Mouse (Mus musculus): ENCODE data around the gene Lyrm9. TPM values are rescaled to one million over a fixed set of nuclear protein-coding genes. Genes with fewer than 3 reads are reported as not detected.

Lyrm9 gene
- total RNA-seq (2021): 10 to 100 TPM; 28.3 to 34.3 TPM

DNA sequence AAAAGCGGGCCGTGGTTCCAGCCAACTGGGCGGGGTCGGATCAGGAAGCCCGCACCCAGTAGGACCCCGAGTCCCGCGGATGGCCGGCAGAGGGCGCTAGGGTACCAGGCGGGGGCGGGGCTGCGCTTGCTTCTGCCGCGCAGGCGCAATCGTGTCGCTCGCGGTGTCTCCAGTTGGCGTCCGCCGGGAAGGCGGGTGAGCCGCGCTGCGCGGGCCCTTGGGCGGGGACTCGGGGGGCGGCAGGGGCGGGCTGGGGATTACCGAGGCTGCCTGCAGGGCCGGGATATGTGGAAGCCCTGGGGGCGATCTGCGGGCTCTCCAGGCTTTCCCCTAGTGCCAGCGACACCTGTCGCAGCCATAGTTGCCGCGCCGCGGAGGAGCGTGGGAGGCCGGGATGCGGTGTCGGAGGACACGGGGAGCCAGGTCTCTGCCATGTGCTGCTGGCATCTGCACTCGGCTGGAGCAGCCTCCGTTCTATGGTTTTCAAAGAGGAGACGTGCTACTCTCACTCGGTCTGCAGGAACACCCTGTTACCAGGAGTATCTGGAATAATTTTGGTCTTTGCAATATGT, at the start of gene Lyrm9:
Lyrm9 (plus strand) TSS at position 143 of the 572 bp plus-strand sequence.
- intact Hi-C loops (cut with DNase I): loop anchor here (2.0 to 5.0 kb wide), 4 partner anchors 76 to 339 kb away; partner anchors contain the start of genes Ccnq and Nlk

DNA sequence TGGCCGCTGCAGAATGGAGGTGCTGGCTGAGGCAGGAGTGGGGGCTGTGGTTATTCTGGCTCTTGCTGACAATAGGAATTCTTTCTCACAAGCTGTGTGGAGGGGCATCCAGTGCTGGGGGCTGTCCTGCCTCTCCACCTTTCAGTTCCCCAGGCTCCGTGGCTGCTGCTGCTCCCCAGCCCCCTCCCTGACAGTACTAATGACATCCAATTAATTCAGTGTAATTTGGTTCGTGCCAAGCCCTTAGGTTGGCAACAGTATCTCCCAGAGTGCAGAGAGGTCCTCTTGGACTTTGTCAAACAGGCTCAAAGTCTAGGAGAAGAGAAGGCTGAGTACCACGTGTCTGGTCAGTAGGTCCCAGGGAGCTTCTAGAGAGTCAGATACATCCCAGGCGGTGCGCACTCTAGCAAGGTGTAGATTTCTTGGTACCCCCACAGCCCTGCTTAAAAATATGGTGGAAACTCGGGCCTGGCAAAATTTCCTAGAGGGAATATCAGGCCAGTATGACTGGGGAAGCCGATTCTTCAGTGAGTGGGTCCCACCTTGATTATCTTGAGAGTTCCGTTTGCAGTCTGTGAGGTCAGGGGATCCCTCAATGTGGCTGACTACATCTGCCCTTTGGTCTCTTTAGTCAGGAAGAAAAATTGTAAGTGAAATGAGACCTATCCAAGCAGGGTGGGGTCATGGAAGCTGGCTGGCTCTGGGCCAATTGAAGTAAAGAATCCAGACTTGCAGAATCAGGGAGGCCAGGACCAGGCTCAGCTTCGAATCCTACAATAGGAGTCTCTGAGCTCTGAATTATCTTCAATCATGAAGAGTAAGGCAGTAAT, 48.3 kb upstream of the Lyrm9 start:
- intact Hi-C loops (cut with DNase I): no loop called here
- no peak for DNase-seq

More for the DNA sequence above, at the start of gene Lyrm9:
- peak; percentile 98 to 100 for DNase-seq

- DNase-seq: no peak
- intact Hi-C loops (cut with DNase I): no loop called here
These were observed 46.4 kb upstream of the Lyrm9 start for GRCm38 (mm10) chr11:78780002-78780401.

DNA sequence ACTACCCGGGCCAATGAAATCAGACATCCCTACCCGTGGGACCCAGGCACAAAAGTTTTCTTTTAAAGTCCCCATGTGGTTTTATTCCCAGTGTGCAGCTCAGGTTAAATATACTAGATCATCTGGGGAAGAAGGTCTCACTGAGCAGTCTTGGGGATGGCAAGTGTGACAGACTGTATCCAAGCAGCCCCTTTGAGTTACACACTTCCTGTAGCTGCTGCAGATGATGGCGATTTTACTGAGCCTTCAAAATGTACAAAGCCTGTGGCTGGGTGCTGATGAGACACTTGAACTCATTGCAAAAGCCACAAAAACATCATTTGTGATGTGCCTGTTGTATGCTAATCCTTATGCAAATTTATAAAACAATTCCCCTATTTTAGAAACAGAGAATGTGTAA, 45.8 kb upstream of the Lyrm9 start:
- DNase-seq: no peak
- intact Hi-C loops (cut with DNase I): no loop called here

- intact Hi-C loops (cut with DNase I): no loop called here
- DNase-seq: no peak
These were observed 44.1 kb upstream of the Lyrm9 start for GRCm38 (mm10) chr11:78782326-78782725.

- no peak for DNase-seq
- intact Hi-C loops (cut with DNase I): no loop called here
These were observed 43.5 kb upstream of the Lyrm9 start for GRCm38 (mm10) chr11:78782791-78783347.

- intact Hi-C loops (cut with DNase I): no loop called here
These were observed 40.4 kb upstream of the Lyrm9 start for GRCm38 (mm10) chr11:78786013-78786431.

DNA sequence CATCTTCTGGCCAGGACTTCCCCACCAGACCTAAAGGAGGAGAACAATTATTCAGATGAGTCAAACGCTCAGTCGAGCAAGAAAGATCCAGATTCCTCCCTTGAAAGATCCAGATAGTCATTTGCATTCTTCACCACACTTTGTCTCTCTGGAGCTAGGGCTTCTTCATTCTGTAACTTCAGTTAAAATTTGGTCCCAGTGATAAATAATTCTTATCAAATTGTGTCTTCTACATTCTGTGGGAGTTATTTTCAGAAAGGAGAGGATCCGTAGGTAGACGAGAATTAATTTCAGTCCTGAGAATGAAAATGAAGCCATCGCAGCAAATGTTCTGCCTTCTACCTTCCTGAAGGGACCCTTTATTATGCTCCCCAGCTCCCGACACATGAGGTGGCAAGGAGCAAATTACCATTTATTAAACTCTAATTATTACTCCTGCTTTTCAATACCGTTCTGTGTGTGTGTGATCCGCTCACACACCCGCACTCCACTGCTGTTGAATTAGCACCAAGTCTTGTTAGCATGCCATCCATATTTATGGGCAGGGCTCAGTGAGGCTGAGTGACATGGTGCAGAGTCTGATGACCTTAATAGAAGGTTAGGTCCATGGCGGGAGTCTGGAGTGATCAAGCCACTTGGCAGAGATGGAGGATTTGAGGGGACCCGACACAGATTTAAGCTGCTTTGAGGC, 36.9 kb upstream of the Lyrm9 start:
- intact Hi-C loops (cut with DNase I): no loop called here
- DNase-seq: no peak

More at GRCm38 (mm10) chr11:78786013-78786431, 40.4 kb upstream of the Lyrm9 start:
- no peak for DNase-seq

DNA sequence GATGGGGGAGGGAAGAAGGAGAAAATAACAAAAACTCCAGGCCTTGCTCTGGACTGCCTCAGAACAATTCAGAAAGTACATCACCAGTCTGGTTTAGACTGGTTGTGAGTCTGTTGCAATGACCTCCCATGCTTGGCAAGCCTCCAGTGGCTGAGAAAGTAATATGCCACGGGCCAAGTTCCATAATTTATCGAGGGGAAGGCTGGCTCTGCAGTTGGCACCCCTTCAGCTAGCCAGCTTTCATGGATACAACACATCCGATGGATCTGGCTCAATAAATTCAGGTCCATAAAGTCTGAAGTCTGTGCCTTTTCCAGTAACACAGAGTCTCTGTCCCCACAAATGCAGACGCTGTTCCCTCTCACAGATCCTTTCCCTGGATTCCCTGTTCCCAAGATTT, 34.8 kb upstream of the Lyrm9 start:
- intact Hi-C loops (cut with DNase I): no loop called here
- DNase-seq: peak; percentile 67 to 72

GRCm38 (mm10) chr11:78792055-78792454, 34.3 kb upstream of the Lyrm9 start:
- intact Hi-C loops (cut with DNase I): no loop called here
- DNase-seq: no peak

DNA sequence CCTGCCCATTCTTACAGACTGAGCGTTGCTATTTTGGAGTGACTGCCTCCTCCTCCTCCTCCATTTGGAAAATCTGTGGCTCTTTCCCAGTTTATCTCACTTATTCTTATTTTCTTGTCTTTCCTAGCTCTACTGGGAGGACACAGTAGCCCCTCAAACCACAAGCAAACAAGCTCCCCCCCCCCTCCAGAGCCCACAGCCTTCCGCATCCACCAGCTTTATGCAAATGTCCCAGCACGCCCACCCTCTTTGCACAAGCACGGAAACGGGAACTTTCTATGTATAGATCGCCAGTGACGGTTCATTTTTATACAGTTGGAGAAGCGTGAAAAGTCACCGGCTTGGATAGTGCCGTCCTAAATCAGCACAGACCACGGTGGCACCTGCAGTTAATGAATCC, 33.9 kb upstream of the Lyrm9 start:
- intact Hi-C loops (cut with DNase I): no loop called here
- DNase-seq: no peak

DNA sequence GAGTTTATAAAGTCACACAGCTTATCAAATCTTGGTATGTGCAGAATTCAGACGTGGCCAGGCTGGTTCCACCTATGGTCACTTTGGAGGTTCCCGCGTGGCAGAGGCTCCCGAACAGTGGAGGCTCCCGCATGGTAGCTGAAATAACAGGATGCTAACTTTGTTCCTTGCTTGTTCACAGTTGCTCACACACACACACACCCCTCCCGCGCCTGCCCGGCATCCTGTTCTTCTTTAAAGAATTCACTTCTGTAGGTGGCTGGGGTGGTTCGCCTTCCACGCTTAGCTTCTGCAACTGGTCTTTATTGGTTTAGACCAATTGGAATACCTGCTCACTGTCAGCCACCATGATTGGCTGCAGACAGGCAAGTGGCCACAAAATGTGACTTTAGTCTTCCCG, 33.3 kb upstream of the Lyrm9 start:
- intact Hi-C loops (cut with DNase I): no loop called here
- no peak for DNase-seq

- intact Hi-C loops (cut with DNase I): no loop called here
- DNase-seq: no peak
These were observed 30.2 kb upstream of the Lyrm9 start for GRCm38 (mm10) chr11:78796072-78796729.

- DNase-seq: no peak
- intact Hi-C loops (cut with DNase I): no loop called here
These were observed 25.3 kb upstream of the Lyrm9 start for GRCm38 (mm10) chr11:78801094-78801493.

GRCm38 (mm10) chr11:78803587-78804316, 22.6 kb upstream of the Lyrm9 start:
- intact Hi-C loops (cut with DNase I): no loop called here
- peak; percentile 94 for DNase-seq

DNA sequence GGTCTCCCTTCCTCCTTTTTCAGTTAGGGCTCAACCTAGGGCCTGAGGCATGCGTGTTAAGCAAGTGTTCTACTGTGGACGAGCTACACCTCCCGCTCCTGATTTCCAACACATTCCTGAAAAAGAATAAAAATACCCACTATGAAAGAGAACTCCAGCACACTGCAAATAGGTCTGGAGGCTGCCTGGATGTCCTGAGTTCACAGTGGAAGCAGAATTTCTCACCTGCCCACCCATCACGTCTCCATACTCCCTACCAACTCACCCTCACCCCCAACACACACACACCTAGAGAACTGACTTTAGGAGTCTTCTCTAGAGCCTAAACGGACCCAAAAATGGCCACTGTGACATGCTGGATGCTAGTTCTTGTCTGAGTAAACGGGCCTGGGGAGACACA, 21.8 kb upstream of the Lyrm9 start:
- no peak for DNase-seq
- intact Hi-C loops (cut with DNase I): no loop called here

GRCm38 (mm10) chr11:78805198-78805597, 21.2 kb upstream of the Lyrm9 start:
- intact Hi-C loops (cut with DNase I): no loop called here

DNA sequence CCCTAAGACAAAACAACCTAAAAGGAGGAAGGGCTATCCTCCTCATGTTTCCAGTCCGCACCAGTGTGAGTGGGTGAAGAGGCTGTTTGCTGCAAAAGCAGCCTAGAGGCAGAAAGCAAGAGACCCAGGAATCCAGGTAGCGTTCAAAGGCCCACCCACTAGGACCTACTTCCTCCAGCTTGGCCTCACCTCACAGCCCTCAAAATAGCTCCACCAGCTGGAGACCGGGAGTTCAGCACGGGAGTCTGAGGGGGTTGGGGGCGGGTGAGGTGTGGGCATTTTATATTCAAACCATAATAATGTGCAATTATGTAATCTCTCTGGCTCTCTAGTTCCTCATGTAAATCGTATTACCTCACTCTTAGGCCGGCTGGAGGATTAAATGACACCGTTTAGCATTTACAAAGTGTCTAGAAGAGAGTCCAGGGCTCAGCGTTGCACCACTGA, 20.7 kb upstream of the Lyrm9 start:
- intact Hi-C loops (cut with DNase I): no loop called here
- DNase-seq: no peak

More at GRCm38 (mm10) chr11:78805198-78805597, 21.2 kb upstream of the Lyrm9 start:
- DNase-seq: no peak

GRCm38 (mm10) chr11:78807341-78808108, 18.9 kb upstream of the Lyrm9 start:
- no peak for DNase-seq
- intact Hi-C loops (cut with DNase I): no loop called here
